Mouse (Mus musculus): ENCODE measurements around the gene Siva1. TPM values are rescaled to one million over a fixed set of nuclear protein-coding genes. Genes with fewer than 3 reads are reported as not detected.
A peak's percentile ranks its signal among the peaks of the same experiment; 100 is the strongest.

The Siva1 gene
- polyA plus RNA-seq, 1 experiment from 2014 or later = 66.3 TPM

DNA sequence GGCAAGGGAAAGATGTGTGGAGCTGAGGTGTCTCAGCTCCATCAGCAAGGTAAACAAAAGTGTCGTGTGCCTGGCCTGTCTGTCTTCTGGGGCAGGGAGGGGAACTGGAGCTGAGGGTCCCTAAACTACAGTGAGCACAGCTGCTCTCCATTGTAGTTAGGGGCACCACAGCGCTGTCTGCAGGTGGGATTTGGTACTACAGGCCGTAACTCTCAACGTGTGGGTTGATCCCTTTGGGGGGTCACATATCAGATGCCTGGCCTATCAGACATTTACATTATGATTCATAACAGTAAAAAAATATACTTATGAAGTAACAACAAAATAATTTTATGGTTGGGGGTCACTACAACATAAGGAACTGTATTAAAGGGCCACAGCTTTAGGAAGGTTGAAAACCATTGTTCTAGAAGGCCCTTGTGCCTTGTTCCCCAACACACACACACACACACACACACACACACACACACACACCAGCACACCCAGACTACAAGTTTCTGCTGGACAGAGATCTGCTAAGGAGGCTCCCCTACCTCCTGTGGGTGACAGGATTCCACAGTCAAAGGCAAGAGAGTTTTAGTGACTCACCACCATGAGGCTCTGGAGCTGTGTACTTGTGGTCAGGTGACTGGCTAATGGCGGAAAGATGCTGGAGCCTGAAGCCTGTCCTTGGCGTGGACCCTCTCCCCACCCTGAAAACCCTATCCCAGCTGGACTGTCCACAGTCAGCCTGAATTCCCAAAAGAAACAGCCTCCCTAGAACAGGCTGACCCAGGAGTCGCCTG, 17.2 kb upstream of the Siva1 start:
- Histone ChIP-seq H3K36me3 (no peaks in the 10 kb centered on the region), H3K4me2 (no peak overlapping the region), H3K9me3 (no peaks in the 10 kb centered on the region), H3K4me3 (no peak overlapping the region), H3K27ac (replicated peaks) (no peak overlapping the region), H3K9ac (no peak overlapping the region), H3K27me3 (peaks cover 7% of the 10 kb centered on the region), H3K4me1 (replicated peaks) (peaks cover 14% of the 10 kb centered on the region)
- WGBS = 70% methylated on average over 7 of the region's 7 CpGs
- ATAC-seq (ENCODE audit: low read depth) = no peak

DNA sequence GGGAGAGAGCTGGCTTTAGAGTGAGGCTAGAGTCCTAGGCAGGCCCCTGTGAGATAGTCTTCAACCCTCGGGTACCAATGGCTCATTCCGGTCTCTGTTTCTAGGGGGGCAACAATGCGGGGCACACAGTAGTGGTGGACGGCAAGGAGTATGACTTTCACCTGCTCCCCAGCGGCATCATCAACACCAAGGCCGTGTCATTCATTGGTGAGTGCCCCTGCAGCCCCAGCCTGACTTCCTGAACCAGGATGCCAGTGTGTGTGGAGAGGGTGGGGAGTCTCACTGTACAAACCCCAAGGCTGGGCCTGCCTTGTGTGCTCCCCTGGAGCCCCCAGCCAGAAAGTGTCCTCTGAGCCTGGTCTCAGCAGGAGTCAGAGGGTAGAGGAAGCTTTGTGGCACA, 16.3 kb upstream of the Siva1 start:
- no peak for ATAC-seq (ENCODE audit: low read depth)
- Histone ChIP-seq H3K9ac (no peak overlapping the region), H3K4me1 (replicated peaks) (peaks cover 9% of the 10 kb centered on the region), H3K36me3 (no peaks in the 10 kb centered on the region), H3K4me2 (no peak overlapping the region), H3K9me3 (no peaks in the 10 kb centered on the region), H3K4me3 (no peak overlapping the region), H3K27ac (replicated peaks) (no peak overlapping the region), H3K27me3 (no peaks in the 10 kb centered on the region)
- 89% methylated on average over 6 of the region's 6 CpGs for WGBS

DNA sequence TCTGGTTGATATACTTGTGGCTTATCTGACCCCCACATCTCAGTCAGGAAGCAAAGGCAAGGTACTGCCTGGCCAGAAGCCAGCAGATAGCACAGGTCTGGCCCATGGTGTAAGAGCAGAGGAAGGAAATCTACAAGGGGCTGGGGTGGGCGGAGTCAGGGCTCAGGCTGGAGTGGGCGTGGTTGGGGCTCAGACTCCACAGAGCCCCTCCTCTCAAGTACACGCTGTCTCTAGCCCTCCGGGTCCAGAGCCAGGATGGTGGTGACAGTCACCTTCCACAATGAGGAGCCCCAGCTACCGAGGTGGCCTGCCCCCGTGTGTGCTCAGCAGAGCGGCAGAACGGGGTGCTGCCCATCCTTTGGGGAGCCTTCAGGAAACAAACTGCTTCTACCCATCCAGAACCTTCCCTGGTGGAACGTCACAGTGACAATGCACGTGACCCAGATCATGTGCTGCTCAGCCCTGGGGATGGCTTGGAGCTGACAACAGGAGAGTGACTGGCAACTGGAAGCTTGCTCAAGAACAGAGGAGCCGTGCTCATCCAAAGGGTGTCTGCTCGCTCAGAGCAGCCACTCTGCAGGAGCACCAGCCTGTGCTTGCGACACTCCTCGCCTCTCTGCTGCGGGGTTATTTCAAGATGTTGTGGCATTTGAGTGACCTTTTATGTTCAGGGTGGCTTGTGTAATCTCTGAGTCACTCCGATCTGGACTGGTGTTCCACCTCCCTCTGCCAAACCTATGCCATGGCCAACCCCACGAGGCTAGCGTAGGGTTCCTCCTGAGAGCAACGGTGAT, 15.4 kb upstream of the Siva1 start:
- Histone ChIP-seq H3K9me3 (no peaks in the 10 kb centered on the region), H3K4me2 (peak overlapping the region; percentile 48), H3K4me3 (peak overlapping the region; percentile 15; the same call in 1 of the 2 replicates), H3K9ac (peak overlapping the region; percentile 48; the same call in 1 of the 2 replicates), H3K36me3 (no peaks in the 10 kb centered on the region), H3K27ac (replicated peaks) (no peak overlapping the region), H3K4me1 (replicated peaks) (peaks cover 9% of the 10 kb centered on the region), H3K27me3 (no peaks in the 10 kb centered on the region)
- ATAC-seq (ENCODE audit: low read depth) = peak; percentile 78
- 39% methylated on average over 19 of the region's 19 CpGs for WGBS

DNA sequence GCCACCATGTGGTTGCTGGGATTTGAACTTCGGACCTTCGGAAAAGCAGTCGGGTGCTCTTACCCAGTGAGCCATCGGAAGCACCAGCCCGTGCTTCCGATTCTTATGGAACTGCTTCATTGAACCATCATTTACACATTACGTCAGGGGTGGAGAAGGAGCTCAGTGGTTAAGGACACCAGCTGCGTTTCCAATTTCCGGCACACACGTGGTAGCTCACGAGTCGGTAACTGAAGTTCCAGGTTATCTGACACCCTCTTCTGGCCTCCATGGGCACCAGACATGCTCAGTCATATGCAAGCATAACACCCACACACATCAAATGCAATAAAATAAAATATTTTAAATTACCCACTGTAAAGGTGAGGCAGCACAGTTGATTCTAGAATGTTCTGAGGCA, 14.4 kb upstream of the Siva1 start:
- ATAC-seq (ENCODE audit: low read depth) = no peak
- Histone ChIP-seq H3K27ac (replicated peaks) (no peak overlapping the region), H3K9me3 (no peaks in the 10 kb centered on the region), H3K27me3 (no peaks in the 10 kb centered on the region), H3K36me3 (no peaks in the 10 kb centered on the region), H3K4me2 (no peak overlapping the region), H3K4me1 (replicated peaks) (peaks cover 9% of the 10 kb centered on the region), H3K4me3 (no peak overlapping the region), H3K9ac (no peak overlapping the region)
- 93% methylated on average over 12 of the region's 12 CpGs for WGBS

DNA sequence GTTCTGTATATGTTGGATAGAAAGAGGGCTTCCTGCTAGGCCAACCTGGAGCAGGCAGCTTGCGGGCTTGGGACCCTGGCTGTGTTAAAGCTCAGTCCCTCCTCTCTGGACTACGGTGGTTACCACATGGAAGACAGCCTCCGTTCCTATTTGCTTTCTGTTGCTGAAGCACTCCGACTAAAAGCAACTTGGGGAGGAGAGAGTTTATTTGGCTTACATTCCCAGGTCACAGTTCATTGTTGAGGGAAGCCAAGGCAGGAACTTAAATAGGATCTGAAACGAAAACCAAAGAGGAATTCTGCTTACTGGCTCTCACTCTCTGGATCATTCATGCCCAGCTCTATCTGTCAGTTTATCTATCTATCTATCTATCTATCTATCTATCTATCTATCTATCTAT, 13.7 kb upstream of the Siva1 start:
- Histone ChIP-seq H3K36me3 (no peaks in the 10 kb centered on the region), H3K4me2 (no peak overlapping the region), H3K4me3 (no peak overlapping the region), H3K4me1 (replicated peaks) (peaks cover 9% of the 10 kb centered on the region), H3K9me3 (no peaks in the 10 kb centered on the region), H3K27me3 (no peaks in the 10 kb centered on the region), H3K27ac (replicated peaks) (no peak overlapping the region), H3K9ac (no peak overlapping the region)
- 81% methylated on average over 5 of the region's 5 CpGs for WGBS
- no peak for ATAC-seq (ENCODE audit: low read depth)

DNA sequence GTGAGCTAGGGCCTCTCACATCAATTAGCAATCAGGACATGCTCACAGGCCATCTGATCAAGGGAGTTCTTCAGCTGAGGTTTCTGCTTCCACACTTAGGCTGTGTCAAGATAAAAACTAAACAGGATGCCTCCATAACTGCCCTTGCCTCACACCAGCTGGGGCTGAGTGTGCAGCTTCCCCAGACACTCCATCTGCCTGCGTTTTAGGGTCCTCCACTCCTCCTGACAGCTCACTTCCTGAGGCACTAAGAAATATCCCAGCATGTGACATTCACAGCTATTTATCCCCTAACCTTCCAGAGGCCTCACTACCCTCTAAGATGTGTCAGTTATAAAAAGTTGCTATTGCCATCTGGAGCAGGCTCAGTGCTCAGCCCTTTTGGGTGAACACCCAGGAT, 13.0 kb upstream of the Siva1 start:
- WGBS = 54% methylated on average over 1 of the region's 1 CpGs
- H3K4me3 ChIP-seq = no peak overlapping the region
- ATAC-seq (ENCODE audit: low read depth) = no peak
- H3K4me2 ChIP-seq = no peak overlapping the region
- H3K9me3 ChIP-seq = no peaks in the 10 kb centered on the region
- H3K36me3 ChIP-seq = no peaks in the 10 kb centered on the region
- H3K4me1 ChIP-seq (replicated peaks) = peaks cover 9% of the 10 kb centered on the region
- H3K27me3 ChIP-seq = no peaks in the 10 kb centered on the region
- H3K27ac ChIP-seq (replicated peaks) = no peak overlapping the region
- no peak overlapping the region for H3K9ac ChIP-seq

DNA sequence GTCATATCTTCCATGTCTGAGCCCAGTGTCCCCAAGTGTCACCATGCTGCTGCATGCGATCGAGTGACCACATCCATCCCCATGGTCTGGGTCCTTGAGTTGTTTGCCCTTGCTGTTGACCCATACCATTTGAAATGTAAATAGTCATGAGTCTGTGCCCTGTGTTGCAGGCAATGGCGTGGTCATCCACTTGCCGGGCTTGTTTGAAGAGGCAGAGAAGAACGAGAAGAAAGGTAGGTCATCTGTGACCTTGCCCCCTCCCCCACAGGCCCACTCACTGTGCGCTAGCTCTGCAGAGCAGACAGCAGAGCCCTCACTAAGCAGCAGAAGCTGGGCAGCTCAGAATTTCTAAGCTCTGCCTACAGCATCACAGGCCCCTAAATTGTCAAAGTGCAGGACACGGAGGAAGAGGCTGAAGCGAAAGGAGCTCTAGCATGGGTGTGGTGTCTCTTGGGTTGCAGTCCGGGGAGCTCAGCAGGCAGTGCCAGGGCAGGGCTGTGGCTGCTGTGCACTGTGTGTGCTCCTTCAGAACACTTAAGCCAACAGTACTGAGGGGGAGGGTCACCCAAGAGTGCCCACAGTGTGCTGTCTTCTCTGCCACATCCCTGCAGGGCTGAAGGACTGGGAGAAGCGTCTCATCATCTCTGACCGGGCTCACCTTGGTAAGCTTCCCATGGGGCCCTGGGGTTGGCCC, 12.2 kb upstream of the Siva1 start:
- Histone ChIP-seq H3K4me3 (no peak overlapping the region), H3K9me3 (no peaks in the 10 kb centered on the region), H3K27me3 (no peaks in the 10 kb centered on the region), H3K4me2 (no peak overlapping the region), H3K9ac (no peak overlapping the region), H3K36me3 (no peaks in the 10 kb centered on the region), H3K4me1 (replicated peaks) (peaks cover 9% of the 10 kb centered on the region), H3K27ac (replicated peaks) (no peak overlapping the region)
- no peak for ATAC-seq (ENCODE audit: low read depth)
- 80% methylated on average over 11 of the region's 11 CpGs for WGBS

DNA sequence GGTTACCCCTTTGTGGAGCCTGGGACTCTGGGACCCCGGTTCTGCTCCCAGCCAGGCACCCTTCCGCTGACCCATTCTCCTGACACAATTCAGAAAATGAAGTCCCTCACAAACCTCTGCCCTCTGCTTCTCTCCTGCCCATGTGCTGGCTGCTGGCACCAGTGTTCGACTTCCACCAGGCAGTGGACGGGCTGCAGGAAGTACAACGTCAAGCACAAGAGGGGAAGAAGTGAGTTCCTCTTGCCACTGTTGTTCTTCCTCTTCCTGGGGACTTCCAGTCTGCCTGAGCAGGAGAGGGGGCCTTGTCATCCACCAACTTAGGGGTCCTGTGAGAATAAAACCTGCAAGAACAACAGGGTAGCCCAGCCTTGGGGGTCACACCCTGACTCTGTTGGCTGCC, 11.6 kb upstream of the Siva1 start:
- WGBS = 79% methylated on average over 5 of the region's 5 CpGs
- H3K9ac ChIP-seq = no peak overlapping the region
- peaks cover 9% of the 10 kb centered on the region for H3K4me1 ChIP-seq (replicated peaks)
- H3K9me3 ChIP-seq = no peaks in the 10 kb centered on the region
- no peak for ATAC-seq (ENCODE audit: low read depth)
- H3K4me3 ChIP-seq = no peak overlapping the region
- H3K4me2 ChIP-seq = no peak overlapping the region
- H3K27ac ChIP-seq (replicated peaks) = no peak overlapping the region
- no peaks in the 10 kb centered on the region for H3K27me3 ChIP-seq
- H3K36me3 ChIP-seq = no peaks in the 10 kb centered on the region

DNA sequence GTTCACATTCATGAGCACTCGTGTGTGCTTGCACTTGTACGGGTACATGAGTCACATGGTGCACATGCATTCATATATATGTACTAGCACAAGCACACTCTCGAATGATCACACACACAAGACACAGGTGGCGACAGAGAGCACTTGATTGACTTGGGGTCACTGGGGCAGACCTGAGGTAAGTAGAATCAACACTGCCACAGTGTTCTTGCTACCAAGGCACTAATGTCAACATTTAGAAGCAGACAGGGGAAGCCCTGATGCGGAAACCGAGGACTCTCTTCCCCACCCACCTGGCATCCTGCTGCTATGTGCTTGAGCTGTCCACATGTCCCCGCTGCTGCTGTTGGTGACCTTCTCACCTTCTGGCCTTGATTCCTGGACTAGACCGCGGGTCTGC, 10.8 kb upstream of the Siva1 start:
- Histone ChIP-seq H3K9me3 (no peaks in the 10 kb centered on the region), H3K4me1 (replicated peaks) (peaks cover 7% of the 10 kb centered on the region), H3K27me3 (no peaks in the 10 kb centered on the region), H3K9ac (no peak overlapping the region), H3K4me3 (no peak overlapping the region), H3K27ac (replicated peaks) (no peak overlapping the region), H3K4me2 (no peak overlapping the region), H3K36me3 (no peaks in the 10 kb centered on the region)
- ATAC-seq (ENCODE audit: low read depth) = no peak
- 78% methylated on average over 9 of the region's 9 CpGs for WGBS

DNA sequence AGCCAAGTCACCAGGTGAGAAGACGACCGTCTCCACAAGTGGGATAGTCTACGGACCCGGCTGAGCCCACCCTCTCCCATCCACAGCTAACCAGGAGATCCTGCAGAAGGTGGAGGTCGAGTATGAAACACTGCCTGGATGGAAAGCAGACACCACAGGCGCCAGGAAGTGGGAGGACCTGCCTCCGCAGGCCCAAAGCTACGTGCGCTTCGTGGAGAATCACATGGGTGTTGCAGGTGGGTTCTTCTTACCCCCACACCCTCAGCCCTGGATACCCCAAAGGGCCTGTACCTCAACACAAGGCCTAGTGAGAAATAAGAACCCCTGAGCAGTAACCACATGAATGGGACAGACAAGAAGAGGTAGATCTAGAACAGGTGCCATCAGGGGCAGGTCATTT, 5.0 kb upstream of the Siva1 start:
- Histone ChIP-seq H3K4me1 (replicated peaks) (peaks cover 9% of the 10 kb centered on the region), H3K27ac (replicated peaks) (no peak overlapping the region), H3K36me3 (no peaks in the 10 kb centered on the region), H3K9ac (no peak overlapping the region), H3K9me3 (no peaks in the 10 kb centered on the region), H3K4me2 (no peak overlapping the region), H3K4me3 (no peak overlapping the region), H3K27me3 (no peaks in the 10 kb centered on the region)
- no peak for ATAC-seq (ENCODE audit: low read depth)
- WGBS = 89% methylated on average over 10 of the region's 10 CpGs

DNA sequence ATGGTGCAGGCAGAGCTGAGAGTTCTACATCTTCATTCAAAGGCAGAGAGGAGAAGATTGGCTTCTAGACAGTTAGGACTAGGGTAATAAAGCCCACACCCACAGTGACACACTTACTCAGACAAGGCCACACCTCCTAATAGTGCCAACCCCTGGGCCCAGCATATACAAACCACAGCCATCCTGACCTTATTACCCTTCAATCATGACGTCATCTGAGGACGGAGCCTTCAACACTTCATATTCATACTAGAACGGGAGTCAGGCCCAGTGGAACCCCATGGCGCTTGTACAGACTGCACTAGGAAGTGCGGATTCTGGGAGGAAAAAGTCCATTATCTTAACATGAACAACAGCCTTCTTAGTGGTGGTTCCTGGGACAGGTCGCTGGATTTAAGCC, 1.4 kb upstream of the Siva1 start:
- 93% methylated on average over 6 of the region's 6 CpGs for WGBS
- H3K27ac ChIP-seq (replicated peaks) = no peak overlapping the region
- ATAC-seq (ENCODE audit: low read depth) = no peak

DNA sequence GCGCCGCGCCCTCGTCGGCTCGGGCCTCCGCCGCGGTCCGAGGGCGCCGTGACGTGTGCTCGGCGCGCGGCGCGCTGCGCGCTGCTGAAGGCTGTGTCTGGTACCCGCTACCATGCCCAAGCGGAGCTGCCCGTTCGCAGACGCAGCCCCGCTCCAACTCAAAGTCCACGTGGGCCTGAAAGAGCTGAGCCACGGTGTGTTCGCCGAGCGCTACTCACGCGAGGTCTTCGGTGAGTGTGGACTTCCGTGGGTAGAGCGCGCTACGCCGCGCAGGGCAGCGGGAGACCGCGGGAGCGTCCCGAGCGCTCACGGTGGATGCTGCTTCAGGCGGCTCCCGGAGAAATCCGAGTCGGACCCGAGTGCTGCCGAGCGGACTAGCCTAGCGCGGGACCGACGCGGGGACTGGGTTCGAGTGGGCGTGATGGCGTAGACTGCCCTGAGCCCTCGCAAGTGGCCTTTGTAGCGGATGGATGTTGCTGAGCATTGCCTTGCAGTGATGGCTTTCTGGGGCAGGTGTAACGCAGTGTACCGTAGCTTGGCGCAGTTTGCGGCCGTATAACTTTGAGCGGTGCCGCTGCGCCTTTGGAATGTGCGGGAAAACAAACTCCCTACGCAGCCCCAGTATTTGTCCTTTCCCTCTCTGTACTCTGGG, 502 bp downstream of the Siva1 start:
- WGBS = under 1% methylated on average over 75 of the region's 75 CpGs
- no peaks in the 10 kb centered on the region for H3K9me3 ChIP-seq
- peak overlapping the region; percentile 69 for H3K4me3 ChIP-seq
- no peaks in the 10 kb centered on the region for H3K27me3 ChIP-seq
- peak overlapping the region; percentile 93 for H3K4me2 ChIP-seq
- ATAC-seq (ENCODE audit: low read depth) = no peak
- peaks cover 29% of the 10 kb centered on the region for H3K36me3 ChIP-seq
- peaks cover 28% of the 10 kb centered on the region for H3K4me1 ChIP-seq (replicated peaks)
- H3K27ac ChIP-seq (replicated peaks) = peak overlapping the region; percentile 82
- peak overlapping the region; percentile 76 for H3K9ac ChIP-seq

More for the DNA sequence above, 1.4 kb upstream of the Siva1 start:
- peaks cover 28% of the 10 kb centered on the region for H3K4me1 ChIP-seq (replicated peaks)
- no peaks in the 10 kb centered on the region for H3K27me3 ChIP-seq
- H3K36me3 ChIP-seq = peaks cover 11% of the 10 kb centered on the region
- H3K9me3 ChIP-seq = no peaks in the 10 kb centered on the region
- no peak overlapping the region for H3K4me2 ChIP-seq
- H3K4me3 ChIP-seq = no peak overlapping the region
- H3K9ac ChIP-seq = no peak overlapping the region
